Mouse (Mus musculus) Patski (cell line): Measurements from ENCODE around the gene Pde6b. TPM values are rescaled to one million over a fixed set of nuclear protein-coding genes. Genes with fewer than 3 reads are reported as not detected.

Experiments used
- ATAC-seq: fragments of 100-300 bp; one replicate; pipeline ENCODE4 v1.8.0; 2021
- CTCF ChIA-PET: fragments of 350-600 bp; sonication (Branson Sonifier 250); formaldehyde crosslinking; loops from one replicate; lab custom pipeline; 2022; ENCODE audit warnings: inconsistent platforms; lab: Charles Lee
- POLR2A ChIA-PET: fragments of 350-600 bp; sonication (Branson Sonifier 250); formaldehyde crosslinking; loops from one replicate; lab custom pipeline; 2022; ENCODE audit warnings: antibody characterized with exemption, inconsistent platforms; lab: Charles Lee
- DNase-seq: peaks from one replicate; pipeline ENCODE4 v3.0.0-alpha.2; 2011; ENCODE audit warnings: low read depth, low spot score
- H3K27me3 ChIP-seq: fragments of 371-371 bp; one replicate; pipeline ENCODE4 v1.5.1; 2021
- CTCF ChIP-seq: fragments of 100-300 bp; IDR thresholded peaks from one replicate; pipeline ENCODE4 v1.5.1; 2021
- in situ Hi-C: fragments of 300-500 bp; cut with MboI; formaldehyde crosslinking; loops from 3 replicates; pipeline ENCODE4 v1.11.1; 2018; ENCODE audit warnings: low pct_unique_long_range_greater_than_20kb, mixed read lengths
- polyA plus RNA-seq: library from polyadenylated mRNA; unstranded; gene quantifications from one replicate; pipeline ENCODE4 v1.2.3, GENCODE M21; 2021

Gene Pde6b
- 0.28 TPM for polyA plus RNA-seq

- DNase-seq (no peak), ATAC-seq (no peak)
- ChIA-PET POLR2A (no interaction called here), CTCF (no interaction called here)
- in situ Hi-C loops = no loop called here
- no peak for TF ChIP-seq CTCF
- no peaks in the 10 kb centered on the region for H3K27me3 ChIP-seq
These were observed at the start of gene Pde6b for GRCm38 (mm10) chr5:108388201-108388600. Gene Pde6b, plus strand, starts transcription at chr5:108388391.

- TF ChIP-seq CTCF = no peak
- ATAC-seq (no peak), DNase-seq (no peak)
- no peaks in the 10 kb centered on the region for H3K27me3 ChIP-seq
- ChIA-PET POLR2A (no interaction called here), CTCF (interaction anchor here (1.3 to 2.8 kb wide), 4 partner anchors 9 to 16 kb away, joined by 4 to 9 read pairs (median 5); no protein-coding TSS in a partner anchor)
- in situ Hi-C loops = no loop called here
These were observed 44.5 kb upstream of the Pde6b start for GRCm38 (mm10) chr5:108343680-108344170.

DNA sequence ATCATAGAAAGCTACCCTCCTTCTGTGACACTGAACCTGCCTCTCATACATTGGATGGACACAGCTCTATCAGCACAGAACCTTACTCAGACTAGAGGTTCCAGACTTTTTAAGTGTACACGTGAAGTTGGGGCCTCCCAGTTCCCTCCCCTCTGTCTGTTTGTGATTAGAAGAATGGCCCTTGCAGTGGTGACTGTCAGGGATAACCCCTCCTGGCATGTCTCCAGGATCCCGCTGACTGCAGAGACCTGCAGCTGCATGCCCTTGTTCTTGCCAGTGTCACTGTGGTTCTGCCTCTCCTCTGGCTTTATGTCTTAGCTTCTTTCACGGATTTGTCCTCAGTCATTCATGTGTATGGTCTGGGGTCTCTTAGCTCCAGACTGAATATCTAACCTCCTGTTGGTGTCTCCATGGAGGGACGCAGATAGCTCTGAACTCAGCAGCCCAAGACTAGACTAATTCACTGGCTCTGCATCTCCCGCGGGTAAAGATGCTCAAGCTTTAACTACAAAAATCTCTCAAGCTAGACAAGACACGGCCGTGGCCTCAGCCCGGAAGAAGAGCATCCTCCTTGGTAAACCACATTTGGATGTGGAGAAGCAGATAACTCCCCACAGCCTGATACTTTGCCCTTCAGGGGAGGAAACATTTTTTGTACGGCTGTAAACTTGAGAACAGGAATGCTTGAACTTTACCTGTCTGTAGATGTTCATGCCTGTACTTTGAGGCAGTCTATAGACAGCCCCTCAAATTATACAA lies 42.7 kb upstream of the Pde6b start:
- ATAC-seq = no peak
- CTCF ChIA-PET = interaction anchor here (1.0 to 2.8 kb wide), 3 partner anchors 11 to 35 kb away, joined by 3 to 9 read pairs (median 4); no protein-coding TSS in a partner anchor
- H3K27me3 ChIP-seq = no peaks in the 10 kb centered on the region
- POLR2A ChIA-PET = interaction anchor here (0.6 to 0.9 kb wide), 2 partner anchors 11 to 50 kb away, joined by 3 read pairs; no protein-coding TSS in a partner anchor
- DNase-seq = no peak
- in situ Hi-C loops = no loop called here
- TF ChIP-seq CTCF = no peak

DNA sequence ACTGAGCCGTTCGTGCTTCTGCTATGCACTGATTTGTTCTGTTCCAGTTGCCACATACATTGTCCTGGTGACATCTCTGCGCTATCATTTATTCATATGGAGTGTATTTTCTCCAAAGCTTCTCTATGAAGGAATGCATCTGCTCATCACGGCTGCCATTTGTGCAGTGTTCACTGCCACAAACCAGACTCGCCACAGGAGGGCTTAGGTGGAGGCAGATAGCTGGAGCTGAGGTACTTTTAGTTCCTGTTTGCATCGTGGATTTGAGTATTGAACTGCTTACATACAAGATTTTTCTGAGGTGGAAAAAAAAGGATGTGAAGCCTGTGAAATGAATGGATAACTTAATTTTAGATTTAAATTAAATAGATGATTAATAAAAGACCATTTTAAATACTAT lies 40.3 kb upstream of the Pde6b start:
- in situ Hi-C loops = no loop called here

DNA sequence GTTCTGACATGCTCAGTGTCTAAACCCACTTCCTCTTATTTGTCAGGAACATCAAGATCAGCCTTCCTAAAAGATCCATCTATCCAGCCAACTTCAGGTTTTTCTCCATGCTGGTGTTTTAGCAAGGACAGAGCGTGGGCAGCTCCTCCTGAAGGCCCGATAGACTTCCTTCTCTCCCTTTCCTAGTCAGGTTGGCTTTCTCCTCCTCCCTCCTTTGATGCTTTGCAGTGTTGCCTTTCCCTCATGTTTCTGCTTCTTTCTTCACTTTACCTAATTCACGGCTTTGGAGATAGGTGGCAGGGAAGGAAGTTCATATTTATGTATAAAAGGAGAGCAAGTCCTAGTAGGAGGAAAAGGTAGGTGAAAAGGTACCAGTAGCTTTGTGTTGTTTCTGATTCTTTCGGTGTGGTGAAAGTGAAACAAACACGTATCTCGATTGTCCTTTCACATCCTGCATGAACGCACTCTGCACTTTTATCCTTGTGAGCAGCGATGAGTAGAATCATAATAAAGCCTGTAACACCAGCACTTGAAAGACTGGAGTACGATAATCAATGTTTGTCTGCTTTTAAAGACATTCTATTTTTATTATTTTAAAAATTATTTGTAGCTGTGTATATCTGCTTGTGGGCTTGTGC lies 38.6 kb upstream of the Pde6b start:
- ChIA-PET CTCF (interaction anchor here (2.7 kb wide), 1 partner anchor 14 kb away, joined by 9 read pairs; no protein-coding TSS in a partner anchor), POLR2A (interaction anchor here (0.5 to 0.6 kb wide), 2 partner anchors 103 to 624 kb away, joined by 3 to 4 read pairs; partner anchors contain the start of gene Gfi1)
- no peak for ATAC-seq

More for the DNA sequence above, 40.3 kb upstream of the Pde6b start:
- no peaks in the 10 kb centered on the region for H3K27me3 ChIP-seq
- ATAC-seq (no peak), DNase-seq (no peak)
- CTCF ChIA-PET = no interaction called here
- POLR2A ChIA-PET = no interaction called here
- no peak for TF ChIP-seq CTCF

GRCm38 (mm10) chr5:108354056-108354455 lies 34.1 kb upstream of the Pde6b start:
- POLR2A ChIA-PET = no interaction called here
- CTCF ChIA-PET = interaction anchor here (1.5 kb wide), 1 partner anchor 10 kb away, joined by 5 read pairs; no protein-coding TSS in a partner anchor
- no peak for TF ChIP-seq CTCF

More for the DNA sequence above, 38.6 kb upstream of the Pde6b start:
- no peak for DNase-seq
- H3K27me3 ChIP-seq = no peaks in the 10 kb centered on the region
- in situ Hi-C loops = no loop called here
- TF ChIP-seq CTCF = no peak

GRCm38 (mm10) chr5:108357862-108358261 lies 30.3 kb upstream of the Pde6b start:
- no peaks in the 10 kb centered on the region for H3K27me3 ChIP-seq
- DNase-seq (no peak), ATAC-seq (no peak)
- POLR2A ChIA-PET = no interaction called here
- no peak for TF ChIP-seq CTCF
- CTCF ChIA-PET = interaction anchor here (1.9 kb wide), 2 partner anchors 12 to 14 kb away, joined by 5 to 8 read pairs; no protein-coding TSS in a partner anchor
- in situ Hi-C loops = no loop called here

More at GRCm38 (mm10) chr5:108354056-108354455, 34.1 kb upstream of the Pde6b start:
- DNase-seq = no peak
- ATAC-seq = no peak
- H3K27me3 ChIP-seq = no peaks in the 10 kb centered on the region
- in situ Hi-C loops = no loop called here

GRCm38 (mm10) chr5:108359491-108359890 lies 28.7 kb upstream of the Pde6b start:
- CTCF ChIA-PET = interaction anchor here (0.8 to 1.9 kb wide), 3 partner anchors 11 to 18 kb away, joined by 4 to 8 read pairs (median 5); no protein-coding TSS in a partner anchor
- no peaks in the 10 kb centered on the region for H3K27me3 ChIP-seq
- no peak for TF ChIP-seq CTCF
- no peak for DNase-seq
- ATAC-seq = no peak
- POLR2A ChIA-PET = no interaction called here
- in situ Hi-C loops = no loop called here

DNA sequence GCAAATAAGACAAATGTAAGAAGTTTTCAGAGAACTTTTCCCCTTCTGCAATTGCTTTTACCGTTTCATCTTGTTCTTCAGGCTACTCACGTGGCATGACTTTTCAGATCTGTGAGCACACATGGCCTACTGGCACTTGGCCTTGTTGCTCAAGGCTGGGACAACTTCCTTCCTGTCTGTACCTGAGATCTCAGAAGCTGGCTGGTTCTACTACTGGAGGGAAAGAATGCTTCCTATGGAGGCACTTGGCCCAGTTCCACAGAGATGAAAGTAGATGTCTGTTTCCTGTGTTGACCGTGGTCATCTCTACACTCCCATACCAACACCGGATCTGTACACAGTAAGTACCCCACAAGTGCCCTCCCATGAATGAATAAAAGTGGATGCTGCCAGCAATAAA lies 28.0 kb upstream of the Pde6b start:
- TF ChIP-seq CTCF = no peak
- H3K27me3 ChIP-seq = no peaks in the 10 kb centered on the region
- no peak for ATAC-seq
- CTCF ChIA-PET = interaction anchor here (1.3 kb wide), 1 partner anchor 16 kb away, joined by 4 read pairs; no protein-coding TSS in a partner anchor
- in situ Hi-C loops = no loop called here
- no peak for DNase-seq
- POLR2A ChIA-PET = interaction anchor here (0.6 kb wide), 1 partner anchor 119 kb away, joined by 3 read pairs; no protein-coding TSS in a partner anchor

DNA sequence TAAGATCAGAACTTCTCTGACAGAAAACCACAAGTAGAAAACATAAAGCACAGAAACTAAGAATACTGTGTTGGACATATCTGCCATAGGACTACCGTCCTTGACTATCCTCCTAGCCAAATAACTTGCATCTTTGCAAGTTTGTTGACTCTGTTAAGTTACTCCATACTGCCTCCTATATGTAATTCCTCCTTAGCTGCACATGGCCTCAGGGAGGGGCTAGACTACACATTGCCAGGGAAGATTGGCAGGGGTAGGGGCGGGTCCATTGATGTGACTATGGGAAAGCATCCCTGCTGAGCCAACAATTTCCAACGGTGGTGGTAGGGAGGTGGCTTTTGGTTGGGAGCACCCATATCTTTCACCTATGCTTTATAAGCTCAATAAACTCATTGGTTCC lies 25.9 kb upstream of the Pde6b start:
- no peak for DNase-seq
- POLR2A ChIA-PET = no interaction called here
- peak; percentile 29 for TF ChIP-seq CTCF
- no peak for ATAC-seq
- H3K27me3 ChIP-seq = no peaks in the 10 kb centered on the region
- CTCF ChIA-PET = interaction anchor here (2.5 kb wide), 1 partner anchor 12 kb away, joined by 9 read pairs; no protein-coding TSS in a partner anchor
- in situ Hi-C loops = no loop called here
